Mouse (Mus musculus): ENCODE results near the gene Cacul1.

- TF ChIP-seq CTCF (IDR thresholded peaks at IDR 0.05; ENCODE audit: insufficient read depth, low read depth, low read length) (no peak), POLR2A (IDR thresholded peaks at IDR 0.05; ENCODE audit: insufficient read depth, low read depth, low read length) (no peak)
These were observed 65.8 kb downstream of the Cacul1 start for GRCm38 (mm10) chr19:60515064-60515463.

Data from olfactory bulb, adult 2 months (tissue).